Mouse (Mus musculus): ENCODE results near the gene Rab39. TPM values are rescaled to one million over a fixed set of nuclear protein-coding genes. Genes with fewer than 3 reads are reported as not detected.

Gene Rab39
- 3.7 and 4.2 TPM in 2 replicates for polyA plus RNA-seq (2015; fragmentation: Nextera tagmentation; extraction: Ambion mirVana)

GRCm38 (mm10) chr9:53705992-53706696 lies at the start of gene Rab39:
Gene Rab39, minus strand, starts transcription at chr9:53706232.
- Histone ChIP-seq H3K27ac (replicated peaks) (peak within 1 kb of the TSS; percentile 8; the same call in 1 of the 2 replicates), H3K4me2 (replicated peaks) (peak within 1 kb of the TSS; percentile 80), H3K4me1 (peaks cover 13% of the 10 kb centered on the region; the same call in 1 of the 2 replicates), H3K36me3 (no peaks in the 10 kb centered on the region), H3K27me3 (no peaks in the 10 kb centered on the region), H3K4me3 (peak within 1 kb of the TSS; percentile 66), H3K9ac (replicated peaks) (peak within 1 kb of the TSS; percentile 57), H3K9me3 (no peaks in the 10 kb centered on the region)
- under 1% methylated on average over 49 of the region's 49 CpGs for WGBS
- ATAC-seq (replicated peaks): peak; percentile 96

GRCm38 (mm10) chr9:53754801-53755200 lies 48.8 kb upstream of the Rab39 start:
- H3K4me1 ChIP-seq: no peaks in the 10 kb centered on the region
- H3K36me3 ChIP-seq: no peaks in the 10 kb centered on the region
- no peak for ATAC-seq (replicated peaks)
- no peak overlapping the region for H3K4me2 ChIP-seq (replicated peaks)
- H3K9ac ChIP-seq (replicated peaks): no peak overlapping the region
- H3K4me3 ChIP-seq: no peak overlapping the region
- no peaks in the 10 kb centered on the region for H3K9me3 ChIP-seq
- H3K27me3 ChIP-seq: no peaks in the 10 kb centered on the region
- no peak overlapping the region for H3K27ac ChIP-seq (replicated peaks)

GRCm38 (mm10) chr9:53750899-53751298 lies 44.9 kb upstream of the Rab39 start:
- no peaks in the 10 kb centered on the region for H3K36me3 ChIP-seq
- no peak overlapping the region for H3K9ac ChIP-seq (replicated peaks)
- H3K4me1 ChIP-seq: no peaks in the 10 kb centered on the region
- no peak for ATAC-seq (replicated peaks)
- WGBS: 56% methylated on average over 5 of the region's 5 CpGs
- no peaks in the 10 kb centered on the region for H3K27me3 ChIP-seq
- no peaks in the 10 kb centered on the region for H3K9me3 ChIP-seq
- H3K4me2 ChIP-seq (replicated peaks): no peak overlapping the region
- no peak overlapping the region for H3K4me3 ChIP-seq
- no peak overlapping the region for H3K27ac ChIP-seq (replicated peaks)

GRCm38 (mm10) chr9:53750411-53750810 lies 44.4 kb upstream of the Rab39 start:
- no peaks in the 10 kb centered on the region for H3K27me3 ChIP-seq
- H3K9ac ChIP-seq (replicated peaks): no peak overlapping the region
- no peak overlapping the region for H3K4me3 ChIP-seq
- no peak overlapping the region for H3K27ac ChIP-seq (replicated peaks)
- H3K9me3 ChIP-seq: no peaks in the 10 kb centered on the region
- no peaks in the 10 kb centered on the region for H3K4me1 ChIP-seq
- WGBS: 86% methylated on average over 13 of the region's 13 CpGs
- H3K4me2 ChIP-seq (replicated peaks): no peak overlapping the region
- no peak for ATAC-seq (replicated peaks)
- no peaks in the 10 kb centered on the region for H3K36me3 ChIP-seq

GRCm38 (mm10) chr9:53740829-53741404 lies 34.9 kb upstream of the Rab39 start:
- no peak overlapping the region for H3K4me3 ChIP-seq
- no peaks in the 10 kb centered on the region for H3K36me3 ChIP-seq
- H3K9ac ChIP-seq (replicated peaks): no peak overlapping the region
- 64% methylated on average over 3 of the region's 3 CpGs for WGBS
- ATAC-seq (replicated peaks): no peak
- no peak overlapping the region for H3K4me2 ChIP-seq (replicated peaks)
- no peaks in the 10 kb centered on the region for H3K9me3 ChIP-seq
- no peak overlapping the region for H3K27ac ChIP-seq (replicated peaks)
- H3K4me1 ChIP-seq: no peaks in the 10 kb centered on the region
- no peaks in the 10 kb centered on the region for H3K27me3 ChIP-seq

GRCm38 (mm10) chr9:53705491-53705991 lies 491 bp downstream of the Rab39 start:
- Histone ChIP-seq H3K27ac (replicated peaks) (peak overlapping the region; percentile 8; the same call in 1 of the 2 replicates), H3K27me3 (no peaks in the 10 kb centered on the region), H3K36me3 (no peaks in the 10 kb centered on the region), H3K4me2 (replicated peaks) (peak overlapping the region; percentile 80), H3K9me3 (no peaks in the 10 kb centered on the region), H3K4me3 (peak overlapping the region; percentile 66), H3K4me1 (peaks cover 13% of the 10 kb centered on the region; the same call in 1 of the 2 replicates), H3K9ac (replicated peaks) (peak overlapping the region; percentile 57)
- ATAC-seq (replicated peaks): peak; percentile 49
- under 1% methylated on average over 28 of the region's 28 CpGs for WGBS

GRCm38 (mm10) chr9:53702991-53703390 lies 3.0 kb downstream of the Rab39 start:
- no peak for ATAC-seq (replicated peaks)
- H3K4me3 ChIP-seq: no peak overlapping the region
- H3K27me3 ChIP-seq: no peaks in the 10 kb centered on the region
- WGBS: 100% methylated on average over 1 of the region's 1 CpGs
- no peaks in the 10 kb centered on the region for H3K9me3 ChIP-seq
- no peak overlapping the region for H3K4me2 ChIP-seq (replicated peaks)
- no peak overlapping the region for H3K9ac ChIP-seq (replicated peaks)
- H3K27ac ChIP-seq (replicated peaks): no peak overlapping the region
- no peaks in the 10 kb centered on the region for H3K36me3 ChIP-seq
- peaks cover 13% of the 10 kb centered on the region; the same call in 1 of the 2 replicates for H3K4me1 ChIP-seq

- no peak overlapping the region for H3K9ac ChIP-seq (replicated peaks)
- H3K4me1 ChIP-seq: peaks cover 5% of the 10 kb centered on the region; the same call in 1 of the 2 replicates
- ATAC-seq (replicated peaks): no peak
- H3K27me3 ChIP-seq: no peaks in the 10 kb centered on the region
- H3K27ac ChIP-seq (replicated peaks): no peak overlapping the region
- H3K9me3 ChIP-seq: no peaks in the 10 kb centered on the region
- H3K36me3 ChIP-seq: no peaks in the 10 kb centered on the region
- H3K4me2 ChIP-seq (replicated peaks): no peak overlapping the region
- no peak overlapping the region for H3K4me3 ChIP-seq
- 84% methylated on average over 4 of the region's 4 CpGs for WGBS
These were observed 5.5 kb downstream of the Rab39 start for GRCm38 (mm10) chr9:53700496-53700895.

GRCm38 (mm10) chr9:53695846-53696245 lies 10.2 kb downstream of the Rab39 start:
- no peak overlapping the region for H3K27ac ChIP-seq (replicated peaks)
- H3K27me3 ChIP-seq: no peaks in the 10 kb centered on the region
- H3K4me2 ChIP-seq (replicated peaks): no peak overlapping the region
- H3K9ac ChIP-seq (replicated peaks): no peak overlapping the region
- no peaks in the 10 kb centered on the region for H3K9me3 ChIP-seq
- WGBS: 85% methylated on average over 5 of the region's 5 CpGs
- H3K4me1 ChIP-seq: no peaks in the 10 kb centered on the region
- ATAC-seq (replicated peaks): no peak
- H3K36me3 ChIP-seq: no peaks in the 10 kb centered on the region
- no peak overlapping the region for H3K4me3 ChIP-seq

- Histone ChIP-seq H3K9ac (replicated peaks) (no peak overlapping the region), H3K9me3 (no peaks in the 10 kb centered on the region), H3K4me1 (no peaks in the 10 kb centered on the region), H3K4me2 (replicated peaks) (no peak overlapping the region), H3K27me3 (no peaks in the 10 kb centered on the region), H3K27ac (replicated peaks) (no peak overlapping the region), H3K4me3 (no peak overlapping the region), H3K36me3 (no peaks in the 10 kb centered on the region)
- no peak for ATAC-seq (replicated peaks)
- 73% methylated on average over 1 of the region's 1 CpGs for WGBS
These were observed 12.3 kb downstream of the Rab39 start for GRCm38 (mm10) chr9:53693718-53694117.

- Histone ChIP-seq H3K4me1 (no peaks in the 10 kb centered on the region), H3K27me3 (no peaks in the 10 kb centered on the region), H3K4me2 (replicated peaks) (no peak overlapping the region), H3K27ac (replicated peaks) (no peak overlapping the region), H3K4me3 (no peak overlapping the region), H3K9me3 (no peaks in the 10 kb centered on the region), H3K36me3 (no peaks in the 10 kb centered on the region), H3K9ac (replicated peaks) (no peak overlapping the region)
- no peak for ATAC-seq (replicated peaks)
- WGBS: 54% methylated on average over 7 of the region's 7 CpGs
These were observed 14.0 kb downstream of the Rab39 start for GRCm38 (mm10) chr9:53691745-53692670.

- H3K27me3 ChIP-seq: no peaks in the 10 kb centered on the region
- no peak for ATAC-seq (replicated peaks)
- no peak overlapping the region for H3K4me3 ChIP-seq
- H3K9me3 ChIP-seq: no peaks in the 10 kb centered on the region
- H3K4me1 ChIP-seq: no peaks in the 10 kb centered on the region
- WGBS: 79% methylated on average over 1 of the region's 1 CpGs
- H3K4me2 ChIP-seq (replicated peaks): no peak overlapping the region
- no peak overlapping the region for H3K9ac ChIP-seq (replicated peaks)
- no peaks in the 10 kb centered on the region for H3K36me3 ChIP-seq
- no peak overlapping the region for H3K27ac ChIP-seq (replicated peaks)
These were observed 25.2 kb downstream of the Rab39 start for GRCm38 (mm10) chr9:53680851-53681250.

All from forebrain, embryonic 15.5 days (tissue).